ENCODE assay signal across 28 mouse cellular contexts in the genomic region with DNA sequence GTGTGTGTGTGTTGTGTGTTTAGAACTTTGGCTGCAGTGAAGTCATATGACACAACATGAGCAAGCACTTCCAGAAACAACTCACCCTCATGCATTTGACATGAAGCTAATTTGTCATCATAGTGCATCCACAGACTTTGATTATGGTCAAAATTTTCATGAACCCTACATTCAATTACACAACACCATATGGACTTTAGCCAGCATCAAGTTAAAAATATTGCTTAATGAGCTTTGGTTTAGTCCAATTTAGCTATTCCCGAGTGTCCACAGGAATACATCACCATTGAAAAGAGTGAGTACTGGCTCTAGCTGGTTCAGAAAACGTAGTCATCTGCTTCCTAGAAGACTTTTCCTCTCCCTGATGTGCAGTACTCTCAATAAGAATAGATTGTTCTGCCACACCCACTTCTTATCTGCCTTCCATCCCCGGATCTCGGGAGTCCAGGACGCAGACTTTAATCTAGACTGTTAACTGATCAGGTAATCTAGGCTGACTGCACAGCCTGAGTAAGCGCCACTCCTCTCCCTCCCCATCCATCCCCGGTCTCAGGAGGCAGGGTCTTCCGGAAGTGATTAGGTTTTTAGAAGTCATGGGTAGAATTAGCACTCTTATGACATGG. TPM values are rescaled to one million over a fixed set of nuclear protein-coding genes. Genes with fewer than 3 reads are reported as not detected.
A peak's percentile ranks its signal among the peaks of the same experiment; 100 is the strongest.
DNase-seq lines count a peak whose midpoint lies in the region; ATAC-seq and TF ChIP-seq lines count a peak whose summit lies in the region.
"Had no signal": no experiment of that assay in that cellular context is flagged by ENCODE, and none has a peak within 500 bp of the region (broad histone marks: within the 10 kb centered on the region; RNA-seq: fewer than 3 reads in every experiment).

No protein-coding gene starts in this region.

- 0 out of 2 replicates have a peak, but pooled peaks have one; percentile 31 for ATAC-seq in heart, embryonic 13.5 days (ENCODE audit: extremely low read depth, insufficient number of reproducible peaks, low FRiP score, low TSS enrichment)
- ATAC-seq in lung, embryonic 16.5 days (ENCODE audit: low read depth) = 0 out of 2 replicates have a peak, but pooled peaks have one; percentile 18
- ATAC-seq: midbrain, embryonic 15.5 days; Patski had no signal

- H3K27me3 ChIP-seq in heart, embryonic 13.5 days (replicated peaks) = no peaks in the 10 kb centered on the region
- H3K27me3 ChIP-seq in lung, embryonic 16.5 days (ENCODE audit: control insufficient read depth, insufficient read depth, low read depth, low read length) = no peaks in the 10 kb centered on the region
- H3K27me3 ChIP-seq: embryonic facial prominence, embryonic 13.5 days; forebrain, embryonic 12.5 days; hindbrain, embryonic 13.5 days; kidney, embryonic 15.5 days; limb, embryonic 15.5 days; midbrain, embryonic 15.5 days; Patski; stomach, embryonic 15.5 days had no signal

- H3K4me3 ChIP-seq in heart, embryonic 13.5 days = no peak overlapping the region
- no peak overlapping the region for H3K4me3 ChIP-seq in lung, embryonic 16.5 days (ENCODE audit: low read length)
- H3K4me3 ChIP-seq in embryonic fibroblast, embryonic 13.5 days (ENCODE audit: insufficient read depth, low read length) = no peak overlapping the region
- H3K4me3 ChIP-seq: embryonic facial prominence, embryonic 13.5 days; forebrain, embryonic 12.5 days; hindbrain, embryonic 13.5 days; kidney, embryonic 15.5 days; limb, embryonic 10.5 days; limb, embryonic 15.5 days; midbrain, embryonic 10.5 days; midbrain, embryonic 15.5 days; stomach, embryonic 15.5 days had no signal

- TF ChIP-seq POLR2A in embryonic fibroblast, embryonic 13.5 days (IDR thresholded peaks at IDR 0.05; ENCODE audit: low read depth, low read length) = no peak

- H3K27ac ChIP-seq in heart, embryonic 13.5 days (replicated peaks) = 0 out of 2 replicates have a peak overlapping the region, but pooled peaks have one; percentile 41
- H3K27ac ChIP-seq in lung, embryonic 16.5 days (ENCODE audit: low read length) = no peak overlapping the region
- H3K27ac ChIP-seq in embryonic fibroblast, embryonic 13.5 days (ENCODE audit: insufficient read depth, low read length) = peak overlapping the region; percentile 52; the same call in 1 of the 2 replicates
- H3K27ac ChIP-seq: embryonic facial prominence, embryonic 13.5 days; forebrain, embryonic 12.5 days; hindbrain, embryonic 13.5 days; kidney, embryonic 15.5 days; limb, embryonic 15.5 days; midbrain, embryonic 15.5 days; stomach, embryonic 15.5 days had no signal

- TF ChIP-seq CTCF in embryonic fibroblast, embryonic 13.5 days (IDR thresholded peaks at IDR 0.05; ENCODE audit: borderline replicate concordance, insufficient read depth, low read length) = no peak

- H3K36me3 ChIP-seq in heart, embryonic 13.5 days = no peaks in the 10 kb centered on the region
- no peaks in the 10 kb centered on the region for H3K36me3 ChIP-seq in lung, embryonic 16.5 days (ENCODE audit: control insufficient read depth, insufficient read depth, low read length)
- H3K36me3 ChIP-seq: embryonic facial prominence, embryonic 13.5 days; forebrain, embryonic 12.5 days; G1E; hindbrain, embryonic 13.5 days; kidney, embryonic 15.5 days; limb, embryonic 15.5 days; midbrain, embryonic 10.5 days; midbrain, embryonic 15.5 days; stomach, embryonic 15.5 days had no signal

- WGBS in heart, embryonic 13.5 days = 40% methylated on average over 8 of the region's 8 CpGs
- WGBS in lung, embryonic 16.5 days = 48% methylated on average over 8 of the region's 8 CpGs

- no peak overlapping the region for H3K4me2 ChIP-seq in heart, embryonic 13.5 days
- no peak overlapping the region for H3K4me2 ChIP-seq in lung, embryonic 16.5 days (ENCODE audit: low read depth, low read length)
- H3K4me2 ChIP-seq: embryonic facial prominence, embryonic 13.5 days; forebrain, embryonic 12.5 days; hindbrain, embryonic 13.5 days; kidney, embryonic 15.5 days; limb, embryonic 15.5 days; midbrain, embryonic 15.5 days; stomach, embryonic 15.5 days had no signal

- H3K9me3 ChIP-seq in heart, embryonic 13.5 days = no peaks in the 10 kb centered on the region
- no peaks in the 10 kb centered on the region for H3K9me3 ChIP-seq in lung, embryonic 16.5 days (ENCODE audit: control insufficient read depth, low read length)
- H3K9me3 ChIP-seq: embryonic facial prominence, embryonic 13.5 days; forebrain, embryonic 12.5 days; hindbrain, embryonic 13.5 days; kidney, embryonic 15.5 days; limb, embryonic 10.5 days; limb, embryonic 15.5 days; midbrain, embryonic 15.5 days; stomach, embryonic 15.5 days had no signal

- intact Hi-C loops in heart, postnatal 14 days (cut with DNase I) = no loop called here

- no peak overlapping the region for H3K9ac ChIP-seq in heart, embryonic 13.5 days
- H3K9ac ChIP-seq in lung, embryonic 16.5 days (ENCODE audit: low read length) = no peak overlapping the region
- H3K9ac ChIP-seq: embryonic facial prominence, embryonic 13.5 days; forebrain, embryonic 12.5 days; hindbrain, embryonic 13.5 days; kidney, embryonic 15.5 days; limb, embryonic 15.5 days; midbrain, embryonic 15.5 days; stomach, embryonic 15.5 days had no signal

- H3K4me1 ChIP-seq in heart, embryonic 13.5 days = peaks cover 65% of the 10 kb centered on the region
- H3K4me1 ChIP-seq in lung, embryonic 16.5 days (replicated peaks; ENCODE audit: control insufficient read depth, insufficient read depth, low read length) = peaks cover 9% of the 10 kb centered on the region
- peaks cover 33% of the 10 kb centered on the region for H3K4me1 ChIP-seq in embryonic fibroblast, embryonic 13.5 days (ENCODE audit: control insufficient read depth, insufficient read depth, low read length)
- H3K4me1 ChIP-seq: midbrain, embryonic 15.5 days; stomach, embryonic 15.5 days had no signal

- no peak for DNase-seq in heart, postnatal 14 days
- DNase-seq in lung, postnatal 36 days = no peak
- peak; percentile 26 for DNase-seq in R1 (ENCODE audit: low read depth, low spot score)
- no peak for DNase-seq in cerebellum, adult 9-11 months
- DNase-seq in adrenal gland, postnatal 4 days (ENCODE audit: low spot score in 2 of 2) = no peak
- DNase-seq: adrenal gland, adult 2 months; adrenal gland, postnatal 36 days; B cell, adult 2 months; gastrocnemius, postnatal 36 days; heart, postnatal 4 days; kidney, adult 18-20 months; kidney, postnatal 25 days; lung, postnatal 14 days; right cerebral cortex, postnatal 25 days had no signal

RNA-seq across cellular contexts. Expression of a gene that starts 33.7 kb away (rescaled TPM):
- polyA plus RNA-seq in heart, embryonic 13.5 days (2015; fragmentation: Nextera tagmentation; extraction: Ambion mirVana) = 7.4 and 7.6 TPM in 2 replicates
- 10 to 100 TPM; 58.2 to 58.4 TPM for total RNA-seq in heart, postnatal 14 days (2021)
- polyA plus RNA-seq in lung, embryonic 16.5 days (2015; fragmentation: Nextera tagmentation; extraction: Ambion mirVana) = 5.4 and 5.7 TPM in 2 replicates
- polyA plus RNA-seq in embryonic fibroblast, embryonic 13.5 days (2011; ENCODE audit: insufficient read length, low read depth, missing spikeins) = 65.0 and 73.0 TPM in 2 replicates
- total RNA-seq in adrenal gland, postnatal 4 days (2021) = 100 to 1,000 TPM; 131 to 139 TPM
- polyA plus RNA-seq: G1E had no signal
